Mouse (Mus musculus): Measurements from ENCODE around the gene Cxxc4. TPM values are rescaled to one million over a fixed set of nuclear protein-coding genes. Genes with fewer than 3 reads are reported as not detected.

Cxxc4 gene
- total and polyA plus RNA-seq, 2 experiments, result 0.18 to 0.27 TPM

- H3K36me3 ChIP-seq (ENCODE audit: control insufficient read depth, insufficient read depth, low read length), result no peaks in the 10 kb centered on the region
- no peaks in the 10 kb centered on the region for H3K79me2 ChIP-seq (ENCODE audit: control insufficient read depth, insufficient read depth, low read length)
- no peak for TF ChIP-seq CTCF (IDR thresholded peaks at IDR 0.05; ENCODE audit: low read depth, low read length)
- TF ChIP-seq POLR2A (IDR thresholded peaks at IDR 0.05; ENCODE audit: extremely low read depth, insufficient read depth, low read length), result no peak
- H3K4me3 ChIP-seq (ENCODE audit: insufficient read depth, low read depth, low read length), result no peak overlapping the region
- no peaks in the 10 kb centered on the region for H3K4me1 ChIP-seq (ENCODE audit: control insufficient read depth, insufficient read depth, low read length)
- 78% methylated on average over 5 of the region's 5 CpGs for WGBS
- H3K27me3 ChIP-seq (ENCODE audit: control insufficient read depth, insufficient read depth, low read length), result no peaks in the 10 kb centered on the region
- H3K9ac ChIP-seq (ENCODE audit: low read depth, low read length), result no peak overlapping the region
- DNase-seq (ENCODE audit: extremely low read depth, low read depth, low spot score), result no peak
- no peak overlapping the region for H3K27ac ChIP-seq (replicated peaks; ENCODE audit: insufficient read depth, low read depth, low read length)
These were observed 22.4 kb downstream of the Cxxc4 start for GRCm38 (mm10) chr3:134258715-134259114.

- TF ChIP-seq CTCF (IDR thresholded peaks at IDR 0.05; ENCODE audit: low read depth, low read length) (no peak), POLR2A (IDR thresholded peaks at IDR 0.05; ENCODE audit: extremely low read depth, insufficient read depth, low read length) (no peak)
- 84% methylated on average over 3 of the region's 3 CpGs for WGBS
- H3K27ac ChIP-seq (replicated peaks; ENCODE audit: insufficient read depth, low read depth, low read length), result no peak overlapping the region
- DNase-seq (ENCODE audit: extremely low read depth, low read depth, low spot score), result no peak
- no peaks in the 10 kb centered on the region for H3K36me3 ChIP-seq (ENCODE audit: control insufficient read depth, insufficient read depth, low read length)
- H3K4me3 ChIP-seq (ENCODE audit: insufficient read depth, low read depth, low read length), result no peak overlapping the region
- H3K9ac ChIP-seq (ENCODE audit: low read depth, low read length), result no peak overlapping the region
- H3K79me2 ChIP-seq (ENCODE audit: control insufficient read depth, insufficient read depth, low read length), result no peaks in the 10 kb centered on the region
- no peaks in the 10 kb centered on the region for H3K27me3 ChIP-seq (ENCODE audit: control insufficient read depth, insufficient read depth, low read length)
- H3K4me1 ChIP-seq (ENCODE audit: control insufficient read depth, insufficient read depth, low read length), result no peaks in the 10 kb centered on the region
These were observed 23.0 kb downstream of the Cxxc4 start for GRCm38 (mm10) chr3:134259300-134259699.

GRCm38 (mm10) chr3:134279655-134280054 is 43.4 kb downstream of the Cxxc4 start:
- H3K27ac ChIP-seq (replicated peaks; ENCODE audit: insufficient read depth, low read depth, low read length), result no peak overlapping the region
- H3K4me3 ChIP-seq (ENCODE audit: insufficient read depth, low read depth, low read length), result no peak overlapping the region
- TF ChIP-seq POLR2A (IDR thresholded peaks at IDR 0.05; ENCODE audit: extremely low read depth, insufficient read depth, low read length) (no peak), CTCF (IDR thresholded peaks at IDR 0.05; ENCODE audit: low read depth, low read length) (no peak)
- no peaks in the 10 kb centered on the region for H3K79me2 ChIP-seq (ENCODE audit: control insufficient read depth, insufficient read depth, low read length)
- H3K27me3 ChIP-seq (ENCODE audit: control insufficient read depth, insufficient read depth, low read length), result no peaks in the 10 kb centered on the region
- H3K9ac ChIP-seq (ENCODE audit: low read depth, low read length), result no peak overlapping the region
- no peaks in the 10 kb centered on the region for H3K36me3 ChIP-seq (ENCODE audit: control insufficient read depth, insufficient read depth, low read length)
- no peak for DNase-seq (ENCODE audit: extremely low read depth, low read depth, low spot score)
- H3K4me1 ChIP-seq (ENCODE audit: control insufficient read depth, insufficient read depth, low read length), result no peaks in the 10 kb centered on the region

GRCm38 (mm10) chr3:134281527-134282370 is 45.5 kb downstream of the Cxxc4 start:
- Histone ChIP-seq H3K27me3 (ENCODE audit: control insufficient read depth, insufficient read depth, low read length) (no peaks in the 10 kb centered on the region), H3K4me1 (ENCODE audit: control insufficient read depth, insufficient read depth, low read length) (no peaks in the 10 kb centered on the region), H3K4me3 (ENCODE audit: insufficient read depth, low read depth, low read length) (no peak overlapping the region), H3K9ac (ENCODE audit: low read depth, low read length) (no peak overlapping the region), H3K36me3 (ENCODE audit: control insufficient read depth, insufficient read depth, low read length) (no peaks in the 10 kb centered on the region), H3K27ac (replicated peaks; ENCODE audit: insufficient read depth, low read depth, low read length) (no peak overlapping the region), H3K79me2 (ENCODE audit: control insufficient read depth, insufficient read depth, low read length) (no peaks in the 10 kb centered on the region)
- TF ChIP-seq CTCF (IDR thresholded peaks at IDR 0.05; ENCODE audit: low read depth, low read length), result no peak
- TF ChIP-seq POLR2A (IDR thresholded peaks at IDR 0.05; ENCODE audit: extremely low read depth, insufficient read depth, low read length), result no peak
- WGBS, result 32% methylated on average over 14 of the region's 14 CpGs
- DNase-seq (ENCODE audit: extremely low read depth, low read depth, low spot score), result no peak

GRCm38 (mm10) chr3:134295217-134295616 is 58.9 kb downstream of the Cxxc4 start:
- 71% methylated on average over 6 of the region's 6 CpGs for WGBS
- H3K79me2 ChIP-seq (ENCODE audit: control insufficient read depth, insufficient read depth, low read length), result no peaks in the 10 kb centered on the region
- H3K27me3 ChIP-seq (ENCODE audit: control insufficient read depth, insufficient read depth, low read length), result no peaks in the 10 kb centered on the region
- no peak overlapping the region for H3K9ac ChIP-seq (ENCODE audit: low read depth, low read length)
- no peaks in the 10 kb centered on the region for H3K36me3 ChIP-seq (ENCODE audit: control insufficient read depth, insufficient read depth, low read length)
- no peak for DNase-seq (ENCODE audit: extremely low read depth, low read depth, low spot score)
- no peaks in the 10 kb centered on the region for H3K4me1 ChIP-seq (ENCODE audit: control insufficient read depth, insufficient read depth, low read length)
- no peak overlapping the region for H3K4me3 ChIP-seq (ENCODE audit: insufficient read depth, low read depth, low read length)
- H3K27ac ChIP-seq (replicated peaks; ENCODE audit: insufficient read depth, low read depth, low read length), result no peak overlapping the region
- no peak for TF ChIP-seq POLR2A (IDR thresholded peaks at IDR 0.05; ENCODE audit: extremely low read depth, insufficient read depth, low read length)
- TF ChIP-seq CTCF (IDR thresholded peaks at IDR 0.05; ENCODE audit: low read depth, low read length), result no peak

Measured in liver, adult 2 months (tissue).